Mouse (Mus musculus) mature B cell (primary cell): ENCODE data around the gene 1700023F06Rik.

Experiments
- in situ Hi-C: fragments of 300-500 bp; cut with MboI; formaldehyde crosslinking; loops from 2 replicates; pipeline ENCODE4 v1.14.3; 2019

Gene 1700023F06Rik

GRCm38 (mm10) chr11:103181349-103181748, 27.0 kb downstream of the 1700023F06Rik start:
- in situ Hi-C loops, result no loop called here

DNA sequence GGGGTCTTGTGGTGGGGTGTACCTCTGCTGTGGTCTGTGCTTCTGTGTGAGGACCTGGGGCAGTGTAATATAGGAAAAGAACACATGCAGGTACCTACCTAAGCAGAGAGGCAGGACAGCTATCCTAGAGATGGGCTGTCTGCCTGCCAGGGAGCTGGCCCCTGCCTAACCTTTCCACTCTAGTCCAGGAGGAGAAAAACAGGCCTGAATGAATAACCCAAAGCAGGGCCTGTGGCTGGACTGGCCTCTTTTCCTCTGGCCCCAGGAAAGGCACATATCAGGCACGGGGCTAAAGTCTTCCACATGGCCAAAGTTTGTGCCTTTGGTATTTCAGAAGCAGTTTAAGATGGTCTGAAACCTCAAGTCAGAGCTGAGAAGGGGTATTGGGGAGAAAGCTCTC, 27.9 kb downstream of the 1700023F06Rik start:
- in situ Hi-C loops, result no loop called here

- in situ Hi-C loops, result no loop called here
These were observed 29.6 kb downstream of the 1700023F06Rik start for GRCm38 (mm10) chr11:103178748-103179147.

DNA sequence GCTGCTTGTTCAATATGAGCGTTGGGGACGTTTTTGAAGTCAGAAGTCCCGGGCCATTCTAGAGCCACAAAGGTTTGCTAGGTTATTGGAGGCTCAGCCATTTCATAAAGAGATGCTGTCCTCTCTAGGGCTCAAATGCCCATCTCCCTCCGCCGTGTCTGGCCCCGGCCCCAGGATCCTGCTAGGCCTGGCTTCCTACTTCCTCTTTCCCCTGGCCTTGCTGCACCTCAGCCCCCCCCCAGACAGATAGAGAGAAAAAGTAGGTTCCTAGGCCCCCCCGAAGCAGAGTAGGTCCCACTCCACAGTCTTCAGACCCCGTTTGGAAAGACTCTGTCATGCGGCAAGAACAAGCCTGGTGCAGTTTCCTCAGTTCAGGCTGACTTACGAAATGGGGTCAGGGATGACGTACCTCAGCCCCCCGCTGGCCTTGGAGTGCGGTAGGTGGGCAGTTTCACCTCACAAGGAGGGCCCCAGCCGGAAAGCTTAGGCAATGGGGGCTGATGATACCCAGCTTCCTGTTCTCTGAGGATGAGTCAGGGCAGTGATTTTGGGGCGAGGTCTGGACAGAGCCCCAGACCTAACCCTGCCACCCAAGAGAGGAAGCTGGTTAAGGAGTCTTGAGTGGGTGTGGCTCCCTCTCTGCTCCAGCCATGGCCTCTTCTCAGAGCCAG, 30.4 kb downstream of the 1700023F06Rik start:
- in situ Hi-C loops, result no loop called here

GRCm38 (mm10) chr11:103177216-103177615, 31.1 kb downstream of the 1700023F06Rik start:
- in situ Hi-C loops, result no loop called here

DNA sequence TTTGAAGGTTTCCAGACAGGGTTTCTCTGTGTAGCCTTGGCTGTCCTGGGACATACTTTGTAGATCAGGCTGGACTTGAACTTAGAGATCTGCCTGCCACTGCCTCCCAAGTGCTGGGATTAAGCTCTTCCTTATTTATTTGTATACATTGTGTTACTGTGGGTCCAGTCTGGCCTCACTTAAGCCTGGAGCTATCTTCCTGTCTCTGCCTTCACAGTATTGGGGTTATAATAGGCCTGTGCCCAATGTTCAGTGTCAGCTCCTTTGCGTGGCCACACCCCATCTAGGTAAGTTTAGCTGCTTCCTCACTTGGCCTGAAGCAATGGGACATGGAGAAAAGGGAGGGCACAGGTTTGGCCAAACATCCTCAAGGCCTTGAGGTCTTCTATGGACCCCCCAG, 31.8 kb downstream of the 1700023F06Rik start:
- in situ Hi-C loops, result no loop called here

- in situ Hi-C loops, result no loop called here
These were observed 32.5 kb downstream of the 1700023F06Rik start for GRCm38 (mm10) chr11:103175688-103176442.

DNA sequence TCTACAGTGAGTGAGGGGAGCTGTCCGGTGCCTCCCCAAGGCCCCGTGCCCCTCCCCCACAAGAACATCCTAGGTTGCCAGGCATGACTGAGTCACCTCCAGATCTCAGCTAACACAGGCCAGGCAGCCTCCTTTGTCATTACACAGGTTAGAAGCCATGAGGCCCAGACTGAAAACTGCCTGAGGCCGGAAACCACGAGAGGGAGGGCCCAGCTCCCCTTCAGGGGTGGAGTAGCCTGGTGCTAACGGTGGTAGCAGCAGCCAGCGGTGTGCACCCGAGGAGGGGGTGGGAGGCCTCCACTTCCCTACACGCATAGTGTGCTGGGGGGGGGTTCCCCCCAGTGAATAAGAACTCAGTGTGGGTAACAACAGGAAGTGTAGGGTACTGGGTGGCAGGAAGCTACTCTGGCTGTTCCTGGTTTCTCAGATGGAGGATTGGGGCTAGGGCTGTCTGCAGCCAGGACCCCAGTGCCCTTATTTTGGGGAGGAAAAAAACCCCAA, 33.4 kb downstream of the 1700023F06Rik start:
- in situ Hi-C loops, result no loop called here

- in situ Hi-C loops, result no loop called here
These were observed 33.9 kb downstream of the 1700023F06Rik start for GRCm38 (mm10) chr11:103174411-103174832.

DNA sequence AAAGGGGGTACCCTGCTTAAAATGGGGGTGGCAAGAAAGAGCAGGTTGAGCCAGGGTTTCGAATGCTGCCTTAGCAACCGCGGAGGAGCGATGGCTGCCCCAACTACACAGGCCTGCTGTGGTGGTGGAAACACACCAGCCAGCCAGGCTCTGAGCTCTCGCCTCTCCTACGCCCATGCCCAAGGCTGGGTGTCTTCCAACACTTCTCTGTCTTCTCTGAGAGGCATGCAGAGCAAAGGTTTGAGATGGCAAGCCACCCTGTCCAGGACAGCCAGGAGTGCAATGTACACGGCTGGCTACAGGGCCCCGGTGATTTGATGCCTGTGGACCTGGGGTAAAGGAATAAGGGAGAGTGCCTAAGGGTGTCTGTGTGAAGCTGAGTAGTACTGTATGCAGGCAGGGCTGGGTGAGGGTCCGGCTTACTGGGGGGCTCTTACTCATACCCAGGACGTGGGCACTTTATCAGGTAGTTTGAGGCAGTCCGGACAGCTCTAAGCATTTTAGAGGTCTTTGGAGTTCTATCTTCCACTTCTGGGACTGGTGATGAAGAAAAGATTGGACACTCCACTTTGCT, 34.5 kb downstream of the 1700023F06Rik start:
- in situ Hi-C loops, result no loop called here

- in situ Hi-C loops, result no loop called here
These were observed 35.2 kb downstream of the 1700023F06Rik start for GRCm38 (mm10) chr11:103173041-103173770.

DNA sequence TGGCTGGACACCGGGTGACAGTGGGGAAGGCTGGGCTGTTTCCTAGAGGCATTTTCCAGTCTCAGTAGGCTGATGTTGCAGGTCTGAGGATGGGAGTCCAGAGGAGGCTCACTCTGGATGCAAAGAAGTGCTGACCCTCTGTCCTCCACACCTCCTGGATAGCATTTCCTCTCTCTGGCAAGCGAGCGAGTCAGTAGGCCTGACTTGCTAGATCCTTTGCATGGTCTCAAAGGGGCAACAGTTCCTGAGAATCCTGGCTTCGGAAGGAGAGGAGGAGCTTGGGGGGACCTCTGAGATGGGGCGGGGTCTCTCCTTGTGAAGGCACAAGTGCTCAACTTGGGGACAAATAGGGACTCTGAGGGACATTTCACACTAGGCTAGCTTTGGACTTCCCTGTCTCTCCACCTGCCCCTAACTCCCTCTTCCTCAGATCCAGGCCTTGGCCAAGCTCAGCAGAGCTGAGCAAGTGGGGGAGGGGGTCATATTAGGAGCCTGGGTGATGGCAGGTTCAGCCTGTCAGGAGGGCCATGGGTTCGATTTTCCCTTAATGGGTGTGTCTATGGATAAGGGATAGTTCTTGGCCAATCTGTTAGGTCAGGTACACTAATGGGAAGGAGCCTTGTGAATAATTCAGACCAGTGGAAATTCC, 35.8 kb downstream of the 1700023F06Rik start:
- in situ Hi-C loops, result no loop called here

DNA sequence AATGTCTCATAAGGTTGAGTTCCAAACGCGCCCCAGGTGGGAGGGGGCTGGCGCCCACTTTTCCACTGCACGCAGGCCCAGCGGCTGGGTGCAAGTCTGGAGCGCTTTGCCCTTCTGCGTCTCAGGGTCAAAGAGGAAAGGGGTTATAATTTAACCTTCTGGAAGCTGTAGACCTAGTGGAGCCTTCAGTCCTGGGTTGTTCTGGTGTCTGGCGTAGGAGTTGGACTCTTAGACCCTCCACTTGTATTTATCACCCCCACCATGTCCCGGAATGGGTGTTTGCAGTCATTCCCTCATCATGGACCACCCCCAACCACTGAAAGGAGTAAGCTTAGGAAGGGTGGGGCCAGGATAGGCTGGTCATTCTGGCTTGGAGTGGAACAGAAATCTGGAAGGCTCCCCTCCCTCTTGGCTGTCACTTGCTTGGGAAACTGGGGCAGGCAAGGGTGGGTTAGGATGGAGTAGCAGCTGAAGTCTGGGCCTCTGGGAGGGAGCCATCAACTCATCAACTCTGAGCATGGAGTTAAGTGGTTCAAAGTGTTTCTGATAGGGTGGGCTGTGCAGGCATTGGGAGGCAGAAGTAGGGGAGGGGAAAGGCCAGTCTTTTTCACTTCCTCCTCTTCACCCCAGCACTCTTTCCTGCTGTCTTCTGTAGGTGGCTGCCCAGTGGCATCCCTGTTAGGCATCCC, 36.5 kb downstream of the 1700023F06Rik start:
- in situ Hi-C loops, result no loop called here

DNA sequence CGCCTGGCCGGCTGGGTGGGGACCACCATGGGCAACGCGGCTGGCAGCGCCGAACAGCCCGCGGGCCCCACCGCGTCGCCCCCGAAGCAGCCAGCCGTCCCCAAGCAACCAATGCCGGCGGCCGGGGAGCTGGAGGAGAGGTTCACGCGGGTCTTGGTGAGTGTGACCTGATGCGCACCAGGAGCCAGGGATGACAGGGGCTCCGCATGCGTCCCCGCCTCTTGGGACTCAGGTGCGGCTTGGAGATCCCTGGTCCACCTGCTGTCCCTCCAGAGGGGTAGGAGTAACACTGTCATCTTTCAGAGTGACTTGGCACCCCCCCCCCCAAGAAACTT, 37.1 kb downstream of the 1700023F06Rik start:
- in situ Hi-C loops, result no loop called here

DNA sequence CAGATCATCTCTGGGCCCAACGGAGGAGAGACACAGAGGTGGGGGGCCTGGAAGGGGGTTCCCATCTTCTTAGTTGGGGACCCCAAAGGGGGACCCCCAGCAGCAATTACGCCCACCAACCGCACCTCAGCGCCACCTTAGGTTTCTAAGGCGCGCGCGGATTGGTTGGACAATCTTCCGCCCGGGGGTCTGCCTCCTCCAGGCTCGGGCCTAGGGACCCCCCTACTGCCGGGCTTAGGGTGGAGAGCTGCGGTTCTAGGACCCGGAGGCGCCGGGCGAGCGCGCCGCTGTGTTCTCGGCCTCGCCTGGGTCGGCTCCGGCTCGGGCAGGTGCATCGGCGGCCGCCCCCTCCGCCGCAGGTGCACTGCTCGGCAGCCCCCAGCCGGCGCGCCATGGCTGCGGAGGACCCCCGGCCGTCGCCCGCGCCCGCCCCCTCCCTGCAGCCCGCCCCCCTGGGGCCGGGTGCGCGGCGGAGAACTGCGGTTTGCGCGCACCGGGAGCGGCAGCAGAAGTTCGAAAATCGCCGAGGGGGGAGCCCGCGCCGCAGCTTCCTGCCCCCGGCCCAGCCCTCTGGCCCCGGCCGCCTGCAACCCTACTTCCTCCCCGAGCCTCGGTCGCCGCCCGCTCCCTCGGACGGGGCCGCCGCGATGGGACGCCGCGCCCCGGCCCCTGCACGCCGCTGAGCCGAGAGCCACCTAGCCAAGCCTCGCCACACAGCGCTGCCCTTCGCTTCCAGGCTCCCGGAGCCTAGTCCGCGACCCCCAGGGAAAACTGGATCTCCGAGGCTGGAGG, 37.7 kb downstream of the 1700023F06Rik start, which contains the start of gene Fmnl1:
TSS of gene Fmnl1 (plus strand) at position 614 of the 792 bp plus-strand sequence.
- in situ Hi-C loops, result no loop called here

GRCm38 (mm10) chr11:103170111-103170493, 38.3 kb downstream of the 1700023F06Rik start:
- in situ Hi-C loops, result no loop called here

GRCm38 (mm10) chr11:103169664-103170063, 38.7 kb downstream of the 1700023F06Rik start:
- in situ Hi-C loops, result loop anchor here (5.0 to 10.0 kb wide), 2 partner anchors 103 to 155 kb away; no protein-coding TSS in a partner anchor

DNA sequence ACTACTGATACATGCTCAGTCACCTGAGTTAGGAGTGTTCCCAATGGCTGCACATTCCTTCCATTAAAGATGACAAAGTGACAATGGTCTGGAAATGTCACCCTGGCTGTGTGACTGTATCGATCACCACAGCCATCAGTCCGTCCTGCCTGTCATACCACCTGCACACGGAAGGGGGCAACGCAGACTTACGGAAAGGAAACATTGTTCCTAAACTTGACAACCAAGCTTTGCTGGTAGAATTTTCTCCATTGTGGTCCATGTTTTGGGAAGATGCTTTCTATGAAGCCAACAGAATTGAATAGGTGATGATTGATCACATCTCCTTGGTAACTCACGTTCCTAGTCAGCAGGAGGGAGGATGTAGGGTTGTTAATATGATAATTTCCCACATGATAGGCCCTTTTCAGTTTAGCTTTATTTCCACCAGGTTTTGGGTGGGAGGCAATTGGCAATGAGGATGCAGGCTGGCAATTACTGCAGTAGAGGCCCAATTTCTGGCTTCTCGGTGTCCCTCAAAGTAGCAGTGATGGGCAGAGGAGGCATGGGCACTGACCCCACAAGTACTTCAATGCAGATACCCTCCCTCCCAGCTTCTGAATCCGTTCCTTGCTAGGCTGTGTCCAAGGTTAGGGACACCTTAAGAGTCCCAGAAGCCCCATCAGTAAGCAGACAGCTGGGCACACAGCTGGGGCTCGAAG, 39.5 kb downstream of the 1700023F06Rik start:
- in situ Hi-C loops, result loop anchor here (5.0 to 10.0 kb wide), 2 partner anchors 103 to 156 kb away; no protein-coding TSS in a partner anchor

DNA sequence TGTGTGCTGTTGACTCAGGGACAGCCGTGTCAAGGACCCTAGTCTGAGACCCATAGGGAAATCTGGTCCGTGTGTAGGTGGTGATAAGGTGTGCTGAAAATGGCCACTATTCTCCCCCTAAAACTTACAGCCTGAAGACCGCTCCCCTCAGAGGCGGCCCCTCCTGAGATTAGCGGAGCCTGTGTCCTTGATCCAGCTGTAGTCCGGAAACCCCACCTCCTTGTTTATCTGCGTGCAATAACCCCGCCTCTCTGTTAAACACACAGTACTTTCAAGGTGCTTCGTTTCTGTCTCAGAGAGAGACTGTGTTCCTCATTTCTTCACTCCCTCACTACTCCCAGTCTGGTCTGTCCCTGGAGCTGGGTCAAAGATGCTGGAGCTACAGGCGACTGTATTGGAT, 44.0 kb downstream of the 1700023F06Rik start:
- in situ Hi-C loops, result loop anchor here (10.0 kb wide), 1 partner anchor 160 kb away; no protein-coding TSS in a partner anchor
